Mouse (Mus musculus): ENCODE measurements around the gene Gpbp1. TPM values are rescaled to one million over a fixed set of nuclear protein-coding genes. Genes with fewer than 3 reads are reported as not detected.
A peak's percentile ranks its signal among the peaks of the same experiment; 100 is the strongest.

The Gpbp1 gene
- 24.0 and 29.9 TPM in 2 replicates for polyA plus RNA-seq (2012; rRNA removed)

- peak; percentile 83 for TF ChIP-seq POLR2A (IDR thresholded peaks at IDR 0.05; ENCODE audit: control insufficient read depth, low read depth, low read length)
- TF ChIP-seq CTCF (IDR thresholded peaks at IDR 0.05; ENCODE audit: control insufficient read depth, insufficient read depth, insufficient replicate concordance, low read depth, low read length), result no peak
- H3K36me3 ChIP-seq (ENCODE audit: control insufficient read depth, insufficient read depth, low read length), result no peaks in the 10 kb centered on the region
- peaks cover 5% of the 10 kb centered on the region; the same call in 1 of the 2 replicates for H3K4me1 ChIP-seq (ENCODE audit: control insufficient read depth, insufficient read depth, low read length)
- H3K4me3 ChIP-seq (ENCODE audit: control insufficient read depth, low read depth, low read length), result peak within 1 kb of the TSS; percentile 98
- peak within 1 kb of the TSS; percentile 99 for H3K27ac ChIP-seq (ENCODE audit: control insufficient read depth, insufficient read depth, low read depth, low read length)
- no peaks in the 10 kb centered on the region for H3K27me3 ChIP-seq (ENCODE audit: control insufficient read depth, insufficient read depth, low read length)
These were observed at the start of gene Gpbp1 for GRCm38 (mm10) chr13:111489802-111490723. Gene Gpbp1, minus strand, starts transcription at chr13:111490111.

- no peaks in the 10 kb centered on the region for H3K27me3 ChIP-seq (ENCODE audit: control insufficient read depth, insufficient read depth, low read length)
- no peaks in the 10 kb centered on the region for H3K4me1 ChIP-seq (ENCODE audit: control insufficient read depth, insufficient read depth, low read length)
- no peak overlapping the region for H3K4me3 ChIP-seq (ENCODE audit: control insufficient read depth, low read depth, low read length)
- TF ChIP-seq POLR2A (IDR thresholded peaks at IDR 0.05; ENCODE audit: control insufficient read depth, low read depth, low read length) (no peak), CTCF (IDR thresholded peaks at IDR 0.05; ENCODE audit: control insufficient read depth, insufficient read depth, insufficient replicate concordance, low read depth, low read length) (no peak)
- H3K27ac ChIP-seq (ENCODE audit: control insufficient read depth, insufficient read depth, low read depth, low read length), result no peak overlapping the region
- H3K36me3 ChIP-seq (ENCODE audit: control insufficient read depth, insufficient read depth, low read length), result no peaks in the 10 kb centered on the region
These were observed 47.8 kb upstream of the Gpbp1 start for GRCm38 (mm10) chr13:111537718-111538117.

GRCm38 (mm10) chr13:111536207-111536887, 46.4 kb upstream of the Gpbp1 start:
- no peak overlapping the region for H3K4me3 ChIP-seq (ENCODE audit: control insufficient read depth, low read depth, low read length)
- peaks cover 4% of the 10 kb centered on the region; the same call in 1 of the 2 replicates for H3K4me1 ChIP-seq (ENCODE audit: control insufficient read depth, insufficient read depth, low read length)
- no peaks in the 10 kb centered on the region for H3K27me3 ChIP-seq (ENCODE audit: control insufficient read depth, insufficient read depth, low read length)
- no peak for TF ChIP-seq CTCF (IDR thresholded peaks at IDR 0.05; ENCODE audit: control insufficient read depth, insufficient read depth, insufficient replicate concordance, low read depth, low read length)
- no peaks in the 10 kb centered on the region for H3K36me3 ChIP-seq (ENCODE audit: control insufficient read depth, insufficient read depth, low read length)
- H3K27ac ChIP-seq (ENCODE audit: control insufficient read depth, insufficient read depth, low read depth, low read length), result no peak overlapping the region

- no peaks in the 10 kb centered on the region for H3K36me3 ChIP-seq (ENCODE audit: control insufficient read depth, insufficient read depth, low read length)
- H3K27ac ChIP-seq (ENCODE audit: control insufficient read depth, insufficient read depth, low read depth, low read length), result no peak overlapping the region
- TF ChIP-seq CTCF (IDR thresholded peaks at IDR 0.05; ENCODE audit: control insufficient read depth, insufficient read depth, insufficient replicate concordance, low read depth, low read length) (peak; percentile 19; the same call in 1 of the 2 replicates), POLR2A (IDR thresholded peaks at IDR 0.05; ENCODE audit: control insufficient read depth, low read depth, low read length) (no peak)
- H3K27me3 ChIP-seq (ENCODE audit: control insufficient read depth, insufficient read depth, low read length), result no peaks in the 10 kb centered on the region
- H3K4me3 ChIP-seq (ENCODE audit: control insufficient read depth, low read depth, low read length), result no peak overlapping the region
- H3K4me1 ChIP-seq (ENCODE audit: control insufficient read depth, insufficient read depth, low read length), result peaks cover 4% of the 10 kb centered on the region; the same call in 1 of the 2 replicates
These were observed 44.2 kb upstream of the Gpbp1 start for GRCm38 (mm10) chr13:111534131-111534530.

GRCm38 (mm10) chr13:111532178-111532948, 42.5 kb upstream of the Gpbp1 start:
- Histone ChIP-seq H3K27ac (ENCODE audit: control insufficient read depth, insufficient read depth, low read depth, low read length) (peak overlapping the region; percentile 32), H3K4me3 (ENCODE audit: control insufficient read depth, low read depth, low read length) (no peak overlapping the region), H3K4me1 (ENCODE audit: control insufficient read depth, insufficient read depth, low read length) (peaks cover 4% of the 10 kb centered on the region; the same call in 1 of the 2 replicates), H3K27me3 (ENCODE audit: control insufficient read depth, insufficient read depth, low read length) (no peaks in the 10 kb centered on the region), H3K36me3 (ENCODE audit: control insufficient read depth, insufficient read depth, low read length) (no peaks in the 10 kb centered on the region)
- TF ChIP-seq POLR2A (IDR thresholded peaks at IDR 0.05; ENCODE audit: control insufficient read depth, low read depth, low read length) (no peak), CTCF (IDR thresholded peaks at IDR 0.05; ENCODE audit: control insufficient read depth, insufficient read depth, insufficient replicate concordance, low read depth, low read length) (no peak)

GRCm38 (mm10) chr13:111531701-111532100, 41.8 kb upstream of the Gpbp1 start:
- H3K36me3 ChIP-seq (ENCODE audit: control insufficient read depth, insufficient read depth, low read length), result no peaks in the 10 kb centered on the region
- H3K4me3 ChIP-seq (ENCODE audit: control insufficient read depth, low read depth, low read length), result no peak overlapping the region
- peaks cover 4% of the 10 kb centered on the region; the same call in 1 of the 2 replicates for H3K4me1 ChIP-seq (ENCODE audit: control insufficient read depth, insufficient read depth, low read length)
- no peaks in the 10 kb centered on the region for H3K27me3 ChIP-seq (ENCODE audit: control insufficient read depth, insufficient read depth, low read length)
- H3K27ac ChIP-seq (ENCODE audit: control insufficient read depth, insufficient read depth, low read depth, low read length), result no peak overlapping the region
- no peak for TF ChIP-seq POLR2A (IDR thresholded peaks at IDR 0.05; ENCODE audit: control insufficient read depth, low read depth, low read length)
- TF ChIP-seq CTCF (IDR thresholded peaks at IDR 0.05; ENCODE audit: control insufficient read depth, insufficient read depth, insufficient replicate concordance, low read depth, low read length), result no peak

All from testis, adult 2 months (tissue).